Mouse (Mus musculus) spleen, adult 2 months (tissue): ENCODE results near the gene Isg15.

Experiments used
- CTCF ChIP-seq: fragments of 200-500 bp; IDR thresholded peaks from 2 replicates; pipeline ENCODE4 v1.5.1; 2011; ENCODE audit warnings: mild to moderate bottlenecking, inconsistent platforms; ENCODE audit not compliant: insufficient read depth, insufficient read length, insufficient replicate concordance; ENCODE audit errors: extremely low read depth
- POLR2A ChIP-seq: fragments of 200-500 bp; IDR thresholded peaks from 2 replicates; pipeline ENCODE4 v1.6.1; 2011; ENCODE audit warnings: low read depth, low read length, inconsistent platforms

- TF ChIP-seq POLR2A (no peak), CTCF (no peak)
Observed at GRCm38 (mm10) chr4:156227752-156228392, 27.3 kb upstream of the Isg15 start.
